In genomic region chr2:58001497-58001896, GRCm38 (mm10) we compare ENCODE assay signal across 20 mouse cellular contexts. TPM values are rescaled to one million over a fixed set of nuclear protein-coding genes. Genes with fewer than 3 reads are reported as not detected.
DNase-seq lines count a peak whose midpoint lies in the region; ATAC-seq lines count a peak whose summit lies in the region.
"Had no signal": no experiment of that assay in that cellular context is flagged by ENCODE, and none has a peak within 500 bp of the region (broad histone marks: within the 10 kb centered on the region; RNA-seq: fewer than 3 reads in every experiment).

No protein-coding gene starts in this region.

- ATAC-seq in embryonic facial prominence, embryonic 13.5 days (ENCODE audit: insufficient number of reproducible peaks, insufficient read depth, low FRiP score, low TSS enrichment, low read depth), result no peak
- peak; percentile 92 for ATAC-seq in intestine, embryonic 15.5 days
- no peak for ATAC-seq in liver, embryonic 12.5 days
- ATAC-seq: CD4-positive, CD25-positive, alpha-beta regulatory T cell, adult 4 months; forebrain, postnatal 0 days; midbrain, embryonic 15.5 days had no signal

- H3K36me3 ChIP-seq in embryonic facial prominence, embryonic 13.5 days, result no peaks in the 10 kb centered on the region
- H3K36me3 ChIP-seq in intestine, embryonic 15.5 days, result no peaks in the 10 kb centered on the region
- H3K36me3 ChIP-seq in liver, embryonic 12.5 days, result no peaks in the 10 kb centered on the region
- H3K36me3 ChIP-seq: heart, embryonic 10.5 days; midbrain, embryonic 15.5 days; neural tube, embryonic 13.5 days had no signal

- H3K4me2 ChIP-seq in embryonic facial prominence, embryonic 13.5 days, result peak overlapping the region; percentile 24; the same call in 1 of the 2 replicates
- H3K4me2 ChIP-seq in intestine, embryonic 15.5 days (replicated peaks), result no peak overlapping the region
- no peak overlapping the region for H3K4me2 ChIP-seq in liver, embryonic 12.5 days
- H3K4me2 ChIP-seq: midbrain, embryonic 15.5 days; neural tube, embryonic 13.5 days had no signal

- DNase-seq in lung, adult 18-20 months, result peak; percentile 4 to 29
- no peak for DNase-seq in lung, postnatal 25 days (ENCODE audit: low spot score)
- peak; percentile 3 for DNase-seq in lung, postnatal 36 days
- DNase-seq in gastrocnemius, postnatal 25 days, result no peak
- no peak for DNase-seq in layer of hippocampus, adult 8-10 months (ENCODE audit: low spot score in 2 of 2)
- DNase-seq: cerebellum, adult 9-11 months; forebrain, postnatal 0 days; gastrocnemius, postnatal 10 days; liver; thymus, postnatal 36 days had no signal

- 74% methylated on average over 3 of the region's 3 CpGs for WGBS in embryonic facial prominence, embryonic 13.5 days
- 34% methylated on average over 3 of the region's 3 CpGs for WGBS in intestine, embryonic 15.5 days
- 67% methylated on average over 3 of the region's 3 CpGs for WGBS in liver, embryonic 12.5 days (ENCODE audit: insufficient replicate concordance)

- H3K27me3 ChIP-seq in embryonic facial prominence, embryonic 13.5 days, result no peaks in the 10 kb centered on the region
- H3K27me3 ChIP-seq in intestine, embryonic 15.5 days (replicated peaks), result no peaks in the 10 kb centered on the region
- H3K27me3 ChIP-seq in liver, embryonic 12.5 days (replicated peaks), result no peaks in the 10 kb centered on the region
- H3K27me3 ChIP-seq: midbrain, embryonic 15.5 days; neural tube, embryonic 13.5 days had no signal

- H3K4me3 ChIP-seq in embryonic facial prominence, embryonic 13.5 days, result no peak overlapping the region
- no peak overlapping the region for H3K4me3 ChIP-seq in intestine, embryonic 15.5 days (replicated peaks)
- H3K4me3 ChIP-seq in liver, embryonic 12.5 days, result no peak overlapping the region
- H3K4me3 ChIP-seq: heart, embryonic 10.5 days; midbrain, embryonic 15.5 days; neural tube, embryonic 13.5 days had no signal

- no peak overlapping the region for H3K9ac ChIP-seq in embryonic facial prominence, embryonic 13.5 days
- H3K9ac ChIP-seq in intestine, embryonic 15.5 days, result no peak overlapping the region
- no peak overlapping the region for H3K9ac ChIP-seq in liver, embryonic 12.5 days
- H3K9ac ChIP-seq: forebrain, postnatal 0 days; midbrain, embryonic 15.5 days; neural tube, embryonic 13.5 days had no signal

- H3K9me3 ChIP-seq in embryonic facial prominence, embryonic 13.5 days, result no peaks in the 10 kb centered on the region
- H3K9me3 ChIP-seq in intestine, embryonic 15.5 days, result no peaks in the 10 kb centered on the region
- no peaks in the 10 kb centered on the region for H3K9me3 ChIP-seq in liver, embryonic 12.5 days (replicated peaks)
- H3K9me3 ChIP-seq: heart, embryonic 10.5 days; midbrain, embryonic 15.5 days; neural tube, embryonic 13.5 days had no signal

- H3K27ac ChIP-seq in embryonic facial prominence, embryonic 13.5 days, result no peak overlapping the region
- no peak overlapping the region for H3K27ac ChIP-seq in intestine, embryonic 15.5 days
- no peak overlapping the region for H3K27ac ChIP-seq in liver, embryonic 12.5 days
- H3K27ac ChIP-seq: heart, embryonic 10.5 days; midbrain, embryonic 15.5 days; neural tube, embryonic 13.5 days had no signal

- H3K4me1 ChIP-seq in embryonic facial prominence, embryonic 13.5 days, result peaks cover 16% of the 10 kb centered on the region
- H3K4me1 ChIP-seq in intestine, embryonic 15.5 days (replicated peaks), result no peaks in the 10 kb centered on the region
- no peaks in the 10 kb centered on the region for H3K4me1 ChIP-seq in liver, embryonic 12.5 days
- H3K4me1 ChIP-seq: midbrain, embryonic 15.5 days; neural tube, embryonic 13.5 days had no signal

RNA-seq across cellular contexts. Expression of gene Galnt5, which starts 3.8 kb away (rescaled TPM):
- polyA plus RNA-seq in embryonic facial prominence, embryonic 13.5 days (2015; fragmentation: Nextera tagmentation; extraction: Ambion mirVana), result 2.4 and 3.0 TPM in 2 replicates
- 2.2 and 2.3 TPM in 2 replicates for polyA plus RNA-seq in intestine, embryonic 15.5 days (2015; fragmentation: Nextera tagmentation; extraction: Ambion mirVana)
- under 1 TPM; 0.51 to 1.00 TPM for total RNA-seq in gastrocnemius, postnatal 25 days (2021)
- 0.04 and 0.14 TPM in 2 replicates for polyA plus RNA-seq in liver, embryonic 12.5 days (2016; fragmentation: Nextera tagmentation; extraction: Ambion mirVana)
- total RNA-seq in layer of hippocampus, adult 8-10 months (2022), result under 1 TPM in 3 of 4 experiments, not detected in 1; 0.18 to 0.43 (median 0.25) TPM
- total RNA-seq: left cerebral cortex, adult 18-20 months had no signal
- polyA plus RNA-seq: CD4-positive, CD25-positive, alpha-beta regulatory T cell, adult 4 months had no signal

RNA-seq across cellular contexts. Expression of gene Ermn, which starts 51.2 kb away (rescaled TPM):
- 0.91 and 2.5 TPM in 2 replicates for polyA plus RNA-seq in embryonic facial prominence, embryonic 13.5 days (2015; fragmentation: Nextera tagmentation; extraction: Ambion mirVana)
- polyA plus RNA-seq in intestine, embryonic 15.5 days (2015; fragmentation: Nextera tagmentation; extraction: Ambion mirVana), result 0.04 TPM in 1 of 2 replicates, not detected in the other
- total RNA-seq in gastrocnemius, postnatal 25 days (2021), result not detected
- polyA plus RNA-seq in liver, embryonic 12.5 days (2016; fragmentation: Nextera tagmentation; extraction: Ambion mirVana), result not detected in 2 replicates
- total RNA-seq in layer of hippocampus, adult 8-10 months (2022), result 10 to 100 TPM; 35.2 to 39.7 (median 36.8) TPM
- total RNA-seq: adrenal gland, postnatal 4 days; gastrocnemius, postnatal 10 days; heart, postnatal 25 days had no signal
- polyA plus RNA-seq: heart, embryonic 10.5 days had no signal

Comparison
In these comparisons a context has a peak if more than half of its experiments do, and no peak if none do; other contexts are left out.
1. DNase-seq: peak in lung, adult 18-20 months (2 of 2) and lung, postnatal 36 days (single experiment); none in lung, postnatal 25 days (single experiment), gastrocnemius, postnatal 25 days (single experiment) and layer of hippocampus, adult 8-10 months (0 of 2).